Mouse (Mus musculus) forebrain, embryonic 13.5 days (tissue): ENCODE data around the gene Dnajc4. TPM values are rescaled to one million over a fixed set of nuclear protein-coding genes. Genes with fewer than 3 reads are reported as not detected.

Source experiments
- ATAC-seq: fragments of 200-750 bp; cut with Nextera tagmentation; 2 replicates; pipeline ENCODE4 v1.8.0; 2017
- H3K27ac ChIP-seq: fragments of 300-500 bp; sonication (generic); 2 replicates; pipeline ENCODE4 v1.5.1; 2015; ENCODE audit warnings: inconsistent platforms, mild to moderate bottlenecking, moderate library complexity
- H3K27me3 ChIP-seq: fragments of 300-500 bp; sonication (generic); 2 replicates; pipeline ENCODE4 v1.6.1; 2015; ENCODE audit warnings: mild to moderate bottlenecking, inconsistent platforms
- H3K36me3 ChIP-seq: fragments of 300-500 bp; sonication (generic); 2 replicates; pipeline ENCODE4 v1.6.1; 2015; ENCODE audit warnings: mild to moderate bottlenecking, inconsistent platforms; ENCODE audit not compliant: poor library complexity, severe bottlenecking
- H3K4me1 ChIP-seq: fragments of 300-500 bp; sonication (generic); 2 replicates; pipeline ENCODE4 v1.6.1; 2015; ENCODE audit warnings: inconsistent platforms
- H3K4me2 ChIP-seq: fragments of 300-500 bp; sonication (generic); 2 replicates; pipeline ENCODE4 v1.6.1; 2015; ENCODE audit warnings: inconsistent platforms, mild to moderate bottlenecking, moderate library complexity
- H3K4me3 ChIP-seq: fragments of 300-500 bp; sonication (generic); 2 replicates; pipeline ENCODE4 v1.5.1; 2015; ENCODE audit warnings: mild to moderate bottlenecking, inconsistent platforms
- H3K9ac ChIP-seq: fragments of 300-500 bp; sonication (generic); 2 replicates; pipeline ENCODE4 v1.6.1; 2015; ENCODE audit warnings: mild to moderate bottlenecking, inconsistent platforms
- H3K9me3 ChIP-seq: fragments of 300-500 bp; sonication (generic); replicated peaks from 2 replicates; pipeline ENCODE4 v1.6.1; 2016; ENCODE audit warnings: inconsistent platforms
- WGBS: fragments of 180-500 bp; shearing (Covaris S2); methylation state at CpG from one replicate; pipeline ENCODE4 v1.1.7; 2015; 5-methylcytosine and 5-hydroxymethylcytosine counted together
- polyA plus RNA-seq: library from polyadenylated mRNA; unstranded; fragments of >200 nt; fragmentation: Nextera tagmentation; extraction: Ambion mirVana; gene quantifications from 2 replicates; pipeline ENCODE4 v1.2.1, GENCODE M21; 2015

The Dnajc4 gene
- polyA plus RNA-seq, 1 experiment from 2014 or later: 19.1 TPM

- H3K4me1 ChIP-seq: peaks cover 29% of the 10 kb centered on the region
- ATAC-seq: no peak
- no peak overlapping the region for H3K4me3 ChIP-seq
- no peak overlapping the region; the same call in 1 of the 2 replicates for H3K27ac ChIP-seq
- H3K4me2 ChIP-seq: peak overlapping the region; percentile 60
- 10% methylated on average over 11 of the region's 11 CpGs for WGBS
- H3K27me3 ChIP-seq: peaks cover 45% of the 10 kb centered on the region
- H3K9me3 ChIP-seq: no peaks in the 10 kb centered on the region
- peak overlapping the region; percentile 40 for H3K9ac ChIP-seq
- no peaks in the 10 kb centered on the region for H3K36me3 ChIP-seq
These were observed 21.8 kb downstream of the Dnajc4 start for GRCm38 (mm10) chr19:6970460-6971085.

GRCm38 (mm10) chr19:6969665-6970381 is 22.5 kb downstream of the Dnajc4 start:
- Histone ChIP-seq H3K36me3 (no peaks in the 10 kb centered on the region), H3K4me1 (peaks cover 29% of the 10 kb centered on the region), H3K4me2 (peak overlapping the region; percentile 60), H3K9me3 (no peaks in the 10 kb centered on the region), H3K4me3 (peak overlapping the region; percentile 42), H3K27ac (no peak overlapping the region), H3K27me3 (peaks cover 45% of the 10 kb centered on the region), H3K9ac (peak overlapping the region; percentile 61)
- 2% methylated on average over 55 of the region's 55 CpGs for WGBS
- ATAC-seq: peak; percentile 13; the same call in 1 of the 2 replicates

GRCm38 (mm10) chr19:6969291-6969664 is 23.1 kb downstream of the Dnajc4 start:
- H3K36me3 ChIP-seq: no peaks in the 10 kb centered on the region; the same call in 1 of the 2 replicates
- peaks cover 29% of the 10 kb centered on the region for H3K4me1 ChIP-seq
- peak overlapping the region; percentile 42 for H3K4me3 ChIP-seq
- no peak overlapping the region for H3K27ac ChIP-seq
- peaks cover 45% of the 10 kb centered on the region for H3K27me3 ChIP-seq
- ATAC-seq: no peak; the same call in 1 of the 2 replicates
- 1% methylated on average over 19 of the region's 20 CpGs for WGBS
- H3K9ac ChIP-seq: peak overlapping the region; percentile 61
- H3K4me2 ChIP-seq: peak overlapping the region; percentile 60
- no peaks in the 10 kb centered on the region for H3K9me3 ChIP-seq

- peak overlapping the region; percentile 61; the same call in 1 of the 2 replicates for H3K9ac ChIP-seq
- H3K27ac ChIP-seq: no peak overlapping the region
- peaks cover 24% of the 10 kb centered on the region for H3K4me1 ChIP-seq
- H3K27me3 ChIP-seq: peaks cover 45% of the 10 kb centered on the region
- H3K9me3 ChIP-seq: no peaks in the 10 kb centered on the region
- peak overlapping the region; percentile 42 for H3K4me3 ChIP-seq
- peak overlapping the region; percentile 60 for H3K4me2 ChIP-seq
- H3K36me3 ChIP-seq: no peaks in the 10 kb centered on the region; the same call in 1 of the 2 replicates
- no peak for ATAC-seq
- 14% methylated on average over 15 of the region's 15 CpGs for WGBS
These were observed 23.7 kb downstream of the Dnajc4 start for GRCm38 (mm10) chr19:6968491-6969271.

GRCm38 (mm10) chr19:6956461-6956860 is 35.9 kb downstream of the Dnajc4 start:
- ATAC-seq: no peak
- H3K27ac ChIP-seq: no peak overlapping the region
- no peak overlapping the region for H3K4me2 ChIP-seq
- peaks cover 22% of the 10 kb centered on the region; the same call in 1 of the 2 replicates for H3K36me3 ChIP-seq
- no peaks in the 10 kb centered on the region for H3K9me3 ChIP-seq
- WGBS: 81% methylated on average over 10 of the region's 10 CpGs
- no peak overlapping the region for H3K9ac ChIP-seq
- H3K4me1 ChIP-seq: peaks cover 14% of the 10 kb centered on the region
- no peak overlapping the region for H3K4me3 ChIP-seq
- no peaks in the 10 kb centered on the region for H3K27me3 ChIP-seq

- Histone ChIP-seq H3K4me1 (peaks cover 17% of the 10 kb centered on the region), H3K27me3 (no peaks in the 10 kb centered on the region), H3K9me3 (no peaks in the 10 kb centered on the region), H3K9ac (no peak overlapping the region), H3K4me3 (no peak overlapping the region), H3K27ac (no peak overlapping the region), H3K36me3 (peaks cover 22% of the 10 kb centered on the region; the same call in 1 of the 2 replicates), H3K4me2 (no peak overlapping the region)
- WGBS: 86% methylated on average over 7 of the region's 7 CpGs
- ATAC-seq: no peak
These were observed 36.9 kb downstream of the Dnajc4 start for GRCm38 (mm10) chr19:6955424-6955823.

GRCm38 (mm10) chr19:6954046-6954445 is 38.3 kb downstream of the Dnajc4 start:
- Histone ChIP-seq H3K4me1 (peaks cover 27% of the 10 kb centered on the region), H3K27me3 (no peaks in the 10 kb centered on the region), H3K9ac (no peak overlapping the region), H3K4me2 (no peak overlapping the region), H3K9me3 (no peaks in the 10 kb centered on the region), H3K4me3 (no peak overlapping the region), H3K36me3 (peaks cover 17% of the 10 kb centered on the region; the same call in 1 of the 2 replicates), H3K27ac (no peak overlapping the region)
- WGBS: 52% methylated on average over 9 of the region's 9 CpGs
- ATAC-seq: no peak

GRCm38 (mm10) chr19:6952712-6953037 is 39.7 kb downstream of the Dnajc4 start:
- Histone ChIP-seq H3K4me1 (peaks cover 27% of the 10 kb centered on the region), H3K27ac (no peak overlapping the region), H3K27me3 (no peaks in the 10 kb centered on the region), H3K4me3 (peak overlapping the region; percentile 60), H3K9me3 (no peaks in the 10 kb centered on the region), H3K4me2 (peak overlapping the region; percentile 98), H3K9ac (peak overlapping the region; percentile 84), H3K36me3 (peaks cover 17% of the 10 kb centered on the region; the same call in 1 of the 2 replicates)
- no peak for ATAC-seq
- 29% methylated on average over 3 of the region's 3 CpGs for WGBS

- Histone ChIP-seq H3K36me3 (peaks cover 17% of the 10 kb centered on the region; the same call in 1 of the 2 replicates), H3K4me3 (peak overlapping the region; percentile 60), H3K4me2 (peak overlapping the region; percentile 98), H3K9ac (peak overlapping the region; percentile 84), H3K27me3 (no peaks in the 10 kb centered on the region), H3K27ac (peak overlapping the region; percentile 97), H3K9me3 (no peaks in the 10 kb centered on the region), H3K4me1 (peaks cover 27% of the 10 kb centered on the region)
- ATAC-seq: peak; percentile 37
- 4% methylated on average over 31 of the region's 31 CpGs for WGBS
These were observed 40.2 kb downstream of the Dnajc4 start for GRCm38 (mm10) chr19:6951994-6952711.

- Histone ChIP-seq H3K27me3 (no peaks in the 10 kb centered on the region), H3K4me2 (peak overlapping the region; percentile 98), H3K27ac (peak overlapping the region; percentile 97), H3K4me1 (peaks cover 27% of the 10 kb centered on the region), H3K9ac (peak overlapping the region; percentile 84), H3K4me3 (peak overlapping the region; percentile 60), H3K9me3 (no peaks in the 10 kb centered on the region), H3K36me3 (peaks cover 17% of the 10 kb centered on the region; the same call in 1 of the 2 replicates)
- under 1% methylated on average over 35 of the region's 35 CpGs for WGBS
- ATAC-seq: peak; percentile 87
These were observed 40.9 kb downstream of the Dnajc4 start for GRCm38 (mm10) chr19:6951381-6951968.

- Histone ChIP-seq H3K36me3 (peaks cover 16% of the 10 kb centered on the region), H3K4me1 (peaks cover 27% of the 10 kb centered on the region), H3K9me3 (no peaks in the 10 kb centered on the region), H3K4me3 (peak overlapping the region; percentile 60), H3K27ac (peak overlapping the region; percentile 97), H3K27me3 (no peaks in the 10 kb centered on the region), H3K9ac (peak overlapping the region; percentile 84), H3K4me2 (peak overlapping the region; percentile 98)
- WGBS: 1% methylated on average over 28 of the region's 28 CpGs
- ATAC-seq: peak; percentile 61
These were observed 41.7 kb downstream of the Dnajc4 start for GRCm38 (mm10) chr19:6950613-6951153.
